Mouse (Mus musculus) left cerebral cortex, postnatal 25 days (tissue): ENCODE results near the gene Nup107. TPM values are rescaled to one million over a fixed set of nuclear protein-coding genes. Genes with fewer than 3 reads are reported as not detected.

Source experiments
- DNase-seq, 2 experiments: peaks; one replicate each; pipeline ENCODE4 v3.0.0; 2022; ENCODE audit warnings: low spot score in 2 of 2, mixed read lengths in 1 of 2
- intact Hi-C: fragments of 180-260 bp; cut with DNase I; formaldehyde crosslinking; loops from one replicate; pipeline ENCODE4 v1.15.1; 2025
- total RNA-seq, 2 experiments: library from RNA; stranded (reverse); gene quantifications; 2 replicates each; pipeline ENCODE4 v1.2.3; 2021

The Nup107 gene
- total RNA-seq, 2 experiments from 2014 or later: 13.7 to 15.5 TPM

GRCm38 (mm10) chr10:117780306-117780911 lies 12.1 kb downstream of the Nup107 start:
- intact Hi-C loops: no loop called here
- no peak for DNase-seq

GRCm38 (mm10) chr10:117779581-117780305 lies 12.8 kb downstream of the Nup107 start:
- intact Hi-C loops: no loop called here
- no peak for DNase-seq

- intact Hi-C loops: no loop called here
- DNase-seq: no peak
These were observed 13.6 kb downstream of the Nup107 start for GRCm38 (mm10) chr10:117778951-117779350.

GRCm38 (mm10) chr10:117778328-117778910 lies 14.1 kb downstream of the Nup107 start:
- intact Hi-C loops: no loop called here
- DNase-seq: no peak

- DNase-seq: no peak
- intact Hi-C loops: no loop called here
These were observed 14.8 kb downstream of the Nup107 start for GRCm38 (mm10) chr10:117777501-117778327.

GRCm38 (mm10) chr10:117777103-117777470 lies 15.4 kb downstream of the Nup107 start:
- intact Hi-C loops: no loop called here
- DNase-seq: no peak

- intact Hi-C loops: no loop called here
- DNase-seq: no peak
These were observed 16.0 kb downstream of the Nup107 start for GRCm38 (mm10) chr10:117776281-117777102.

- intact Hi-C loops: no loop called here
- DNase-seq: no peak
These were observed 16.9 kb downstream of the Nup107 start for GRCm38 (mm10) chr10:117775401-117776144.

- no peak for DNase-seq
- intact Hi-C loops: no loop called here
These were observed 17.7 kb downstream of the Nup107 start for GRCm38 (mm10) chr10:117774817-117775120.

GRCm38 (mm10) chr10:117774011-117774816 lies 18.3 kb downstream of the Nup107 start:
- intact Hi-C loops: no loop called here
- DNase-seq: no peak

- no peak for DNase-seq
- intact Hi-C loops: no loop called here
These were observed 19.3 kb downstream of the Nup107 start for GRCm38 (mm10) chr10:117773106-117773720.

GRCm38 (mm10) chr10:117772364-117773105 lies 20.0 kb downstream of the Nup107 start:
- DNase-seq: no peak
- intact Hi-C loops: no loop called here

GRCm38 (mm10) chr10:117771131-117771510 lies 21.4 kb downstream of the Nup107 start:
- DNase-seq: no peak

GRCm38 (mm10) chr10:117770286-117771130 lies 22.0 kb downstream of the Nup107 start:
- no peak for DNase-seq
- intact Hi-C loops: no loop called here

More at GRCm38 (mm10) chr10:117771131-117771510, 21.4 kb downstream of the Nup107 start:
- intact Hi-C loops: no loop called here

GRCm38 (mm10) chr10:117769541-117770285 lies 22.8 kb downstream of the Nup107 start:
- intact Hi-C loops: no loop called here

GRCm38 (mm10) chr10:117768141-117768440 lies 24.4 kb downstream of the Nup107 start:
- DNase-seq: no peak
- intact Hi-C loops: no loop called here

More at GRCm38 (mm10) chr10:117769541-117770285, 22.8 kb downstream of the Nup107 start:
- no peak for DNase-seq
